Mouse (Mus musculus): ENCODE data around the gene Exoc4.

DNA sequence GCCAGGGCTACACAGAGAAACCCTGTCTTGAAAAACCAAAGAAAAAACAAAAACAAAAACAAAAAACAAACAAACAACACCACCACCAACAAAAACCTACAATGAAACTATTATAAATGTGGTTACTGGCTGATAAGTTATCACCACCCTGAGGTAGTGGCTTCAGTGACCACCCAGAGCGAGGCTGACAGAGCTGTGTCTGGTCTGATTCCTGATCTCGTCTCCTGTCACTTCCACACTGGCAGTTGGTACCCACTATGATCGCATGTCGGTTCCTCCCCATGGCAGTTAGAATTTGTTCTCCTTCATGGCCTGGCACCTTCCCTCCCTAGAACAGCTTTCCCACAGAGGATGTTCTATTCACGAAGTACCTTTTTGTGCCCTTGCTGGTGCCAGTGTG is 11.0 kb downstream of the Exoc4 start:
- no peak for TF ChIP-seq CTCF (IDR thresholded peaks at IDR 0.05; ENCODE audit: insufficient read depth, low read length)
- no peak for TF ChIP-seq POLR2A (IDR thresholded peaks at IDR 0.05; ENCODE audit: borderline replicate concordance, extremely low read depth, low read depth, low read length)
